Comparison of ENCODE assay signal across 10 mouse cellular contexts in the genomic region with DNA sequence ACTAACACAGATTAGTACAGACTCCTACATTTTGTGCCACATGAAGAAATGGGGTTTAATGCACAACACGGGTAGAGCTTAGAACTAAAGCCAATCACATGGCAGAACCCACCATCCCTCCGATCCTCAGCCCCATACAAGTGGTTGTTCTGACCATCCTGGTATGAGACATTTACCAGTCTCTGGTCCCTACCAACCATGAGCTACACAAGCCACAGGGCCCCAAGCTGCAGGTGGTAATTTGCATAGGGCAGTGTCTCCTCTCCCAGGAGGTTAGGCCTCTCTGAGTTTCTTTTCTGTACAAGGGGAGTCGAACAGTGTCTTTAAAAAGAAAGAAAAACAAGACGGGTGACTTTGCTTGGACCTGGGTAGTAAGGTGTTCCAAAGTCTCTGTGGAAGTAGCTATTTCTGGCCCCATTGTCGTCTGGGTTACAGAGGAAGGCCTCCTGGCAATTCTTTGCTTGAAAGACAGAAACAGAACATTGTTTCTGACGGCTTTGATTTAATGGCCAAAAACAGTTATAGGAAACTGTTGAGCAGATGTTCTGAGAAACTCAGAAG. TPM values are rescaled to one million over a fixed set of nuclear protein-coding genes. Genes with fewer than 3 reads are reported as not detected.
DNase-seq lines count a peak whose midpoint lies in the region; ATAC-seq lines count a peak whose summit lies in the region.
"Had no signal": no experiment of that assay in that cellular context is flagged by ENCODE, and none has a peak within 500 bp of the region (broad histone marks: within the 10 kb centered on the region; RNA-seq: fewer than 3 reads in every experiment).

No protein-coding gene starts in this region.

- no peak overlapping the region for H3K4me3 ChIP-seq in kidney, embryonic 15.5 days (replicated peaks)

- H3K36me3 ChIP-seq in kidney, embryonic 15.5 days, result no peaks in the 10 kb centered on the region

- no peak overlapping the region for H3K9ac ChIP-seq in kidney, embryonic 15.5 days
- H3K9ac ChIP-seq: liver, embryonic 14.5 days had no signal

- peak; percentile 14 for DNase-seq in adrenal gland, postnatal 14 days
- no peak for DNase-seq in adrenal gland, adult 18-20 months (ENCODE audit: low spot score in 2 of 2)
- no peak for DNase-seq in kidney, adult 11 months
- DNase-seq in spleen, adult 18-20 months, result peak; percentile 54 to 66
- no peak for DNase-seq in testis, postnatal 10 days (ENCODE audit: low spot score)
- DNase-seq in urinary bladder, adult 2 months (ENCODE audit: low spot score), result no peak
- DNase-seq: right cerebral cortex, adult 18-20 months had no signal

- H3K9me3 ChIP-seq in kidney, embryonic 15.5 days (replicated peaks), result no peaks in the 10 kb centered on the region

- ATAC-seq in kidney, embryonic 15.5 days (replicated peaks; ENCODE audit: low FRiP score), result no peak
- ATAC-seq in CD4-positive, CD25-positive, alpha-beta regulatory T cell, adult 4 months, result peak; percentile 39

- H3K27ac ChIP-seq in kidney, embryonic 15.5 days, result peak overlapping the region; percentile 58
- H3K27ac ChIP-seq: liver, embryonic 14.5 days had no signal

- H3K4me2 ChIP-seq in kidney, embryonic 15.5 days, result no peak overlapping the region

- peaks cover 49% of the 10 kb centered on the region for H3K4me1 ChIP-seq in kidney, embryonic 15.5 days

- H3K27me3 ChIP-seq in kidney, embryonic 15.5 days, result no peaks in the 10 kb centered on the region

- WGBS in kidney, embryonic 15.5 days, result 51% methylated on average over 6 of the region's 6 CpGs

RNA-seq across cellular contexts. Expression of a gene that starts 23.1 kb away (rescaled TPM):
- 60.0 and 93.2 TPM in 2 replicates for total RNA-seq in adrenal gland, postnatal 14 days (2021)
- 10 to 100 TPM; 22.2 to 24.6 TPM for total RNA-seq in adrenal gland, adult 18-20 months (2021)
- polyA plus RNA-seq in kidney, embryonic 15.5 days (2015; fragmentation: Nextera tagmentation; extraction: Ambion mirVana), result 66.0 and 68.4 TPM in 2 replicates
- polyA plus RNA-seq in CD4-positive, CD25-positive, alpha-beta regulatory T cell, adult 4 months (2017; shearing (Covaris generic)), result 1,000 to 10,000 TPM in 1 of 2 experiments, 100 to 1,000 TPM in 1; 800 to 1,019 TPM
- polyA plus RNA-seq in urinary bladder, adult 2 months (2012; rRNA removed), result 16.5 and 17.7 TPM in 2 replicates

Comparison
In these comparisons a context has a peak if more than half of its experiments do, and no peak if none do; other contexts are left out.
1. DNase-seq: peak in adrenal gland, postnatal 14 days (single experiment) and spleen, adult 18-20 months (2 of 2); none in adrenal gland, adult 18-20 months (0 of 2), kidney, adult 11 months (single experiment), testis, postnatal 10 days (single experiment) and urinary bladder, adult 2 months (single experiment).
2. RNA of a gene that starts 23.1 kb away (polyA plus RNA-seq): 800 to 1,019 TPM in CD4-positive, CD25-positive, alpha-beta regulatory T cell, adult 4 months; 66.0 to 68.4 TPM in kidney, embryonic 15.5 days and 16.5 to 17.7 TPM in urinary bladder, adult 2 months; every median in the first group is over 10 times any median in the second.